Mouse (Mus musculus): ENCODE results near the gene Ccdc93.

Ccdc93 gene

GRCm38 (mm10) chr1:121511966-121512365 is 81.1 kb downstream of the Ccdc93 start:
- no peak for DNase-seq (ENCODE audit: low spot score in 2 of 2)

DNA sequence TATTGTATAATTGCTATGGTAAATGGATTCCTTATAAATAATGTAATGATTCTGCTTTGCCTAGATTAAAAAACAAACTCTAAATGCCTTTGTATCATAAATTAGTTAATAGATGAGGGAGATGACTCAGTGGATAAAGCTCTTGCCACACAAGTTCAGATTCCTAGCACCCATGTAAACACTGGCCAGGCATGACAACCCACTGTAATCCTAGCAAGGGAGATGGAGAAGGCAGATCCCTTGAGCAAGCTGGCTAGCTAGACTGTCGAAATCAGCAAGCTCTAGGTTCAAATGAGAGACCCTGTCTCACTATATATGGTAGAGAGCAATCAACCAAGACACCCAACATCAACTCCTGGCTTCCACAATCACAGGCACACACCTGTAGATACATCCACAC is 87.8 kb downstream of the Ccdc93 start:
- no peak for DNase-seq (ENCODE audit: low spot score in 2 of 2)

GRCm38 (mm10) chr1:121527061-121527460 is 96.2 kb downstream of the Ccdc93 start:
- DNase-seq (ENCODE audit: low spot score in 2 of 2): no peak

DNA sequence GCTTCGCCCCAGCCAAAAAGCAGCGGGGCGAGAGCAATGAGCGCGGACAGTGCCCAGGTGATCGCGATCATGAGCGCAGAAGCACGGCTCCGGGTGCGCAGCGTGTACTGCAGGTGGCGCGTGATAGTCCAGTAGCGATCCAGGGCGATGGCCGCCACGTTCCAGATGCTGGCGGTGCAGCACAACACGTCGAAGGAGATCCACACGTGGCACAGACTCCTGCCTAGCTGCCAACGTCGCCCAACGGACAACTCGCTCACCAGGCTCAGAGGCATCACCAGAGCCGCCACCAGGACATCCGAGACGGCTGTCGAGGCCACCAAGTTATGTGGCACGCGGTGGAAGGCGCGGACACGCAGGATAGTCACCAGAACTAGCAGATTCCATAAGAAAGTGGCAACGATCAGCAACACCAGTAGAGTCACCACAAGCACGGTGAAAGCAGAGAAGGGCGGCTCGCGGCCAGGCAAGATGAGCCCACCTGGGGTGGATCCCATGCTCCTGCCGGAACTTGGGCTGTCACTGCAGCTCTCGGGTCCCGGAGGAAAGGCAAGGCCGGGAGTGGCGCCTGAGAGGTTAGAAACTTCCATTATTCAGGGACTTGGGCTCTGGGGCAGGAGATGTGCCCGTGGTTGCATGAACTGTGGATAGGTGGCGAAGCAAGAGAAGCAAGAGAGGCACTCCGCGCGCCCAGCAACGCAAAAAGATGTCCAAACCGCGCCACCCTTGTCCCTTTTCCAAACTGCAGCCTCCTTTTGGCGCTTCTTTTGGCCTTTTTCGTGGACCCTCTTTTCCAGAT is 97.0 kb downstream of the Ccdc93 start:
- no peak for DNase-seq (ENCODE audit: low spot score in 2 of 2)

GRCm38 (mm10) chr1:121528399-121528720 is 97.5 kb downstream of the Ccdc93 start, which contains the start of gene Htr5b:
Gene Htr5b (minus strand): TSS chr1:121528465.
- DNase-seq (ENCODE audit: low spot score in 2 of 2): no peak

GRCm38 (mm10) chr1:121529286-121529685 is 98.4 kb downstream of the Ccdc93 start:
- DNase-seq (ENCODE audit: low spot score in 2 of 2): no peak

GRCm38 (mm10) chr1:121531439-121531838 is 100.6 kb downstream of the Ccdc93 start:
- DNase-seq (ENCODE audit: low spot score in 2 of 2): no peak

DNA sequence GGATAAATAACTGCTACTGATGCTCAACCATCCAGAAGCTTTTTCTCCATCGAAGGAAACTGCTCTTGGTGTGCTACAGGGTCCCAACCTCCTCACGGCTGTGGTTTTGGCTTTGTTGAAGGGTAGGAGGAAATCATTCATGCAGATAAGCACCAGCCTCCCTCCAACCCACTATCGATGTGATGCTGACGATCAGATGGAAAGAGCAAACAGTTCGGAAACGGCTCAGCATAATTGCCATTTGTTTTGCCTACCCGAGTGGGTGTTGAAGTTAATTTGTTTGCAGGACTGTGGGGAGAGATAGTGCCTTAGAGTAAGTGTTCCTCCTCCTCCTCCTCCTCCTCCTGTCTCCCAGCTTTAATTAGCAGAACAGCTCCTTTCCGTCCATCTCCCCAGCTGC is 109.5 kb downstream of the Ccdc93 start:
- DNase-seq (ENCODE audit: low spot score in 2 of 2): no peak

DNA sequence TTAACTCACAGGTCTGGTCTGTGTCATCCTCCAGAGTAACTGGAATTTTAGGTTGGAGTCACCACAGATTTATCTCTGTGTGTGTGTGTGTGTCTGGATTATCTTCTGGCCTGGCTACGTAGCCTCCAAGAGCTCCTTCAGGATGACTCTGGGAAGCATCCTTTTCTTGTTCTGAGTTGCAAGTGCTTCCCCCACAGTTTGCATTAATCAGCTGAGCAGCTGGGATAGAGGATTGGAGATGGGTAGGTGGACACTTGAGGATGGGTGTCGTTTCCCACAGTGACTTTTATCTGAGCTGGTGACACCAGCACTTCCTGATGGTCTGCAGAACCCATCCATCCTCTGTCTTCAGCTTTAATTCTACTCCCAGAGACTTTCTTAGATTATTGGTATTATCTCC is 116.0 kb downstream of the Ccdc93 start:
- DNase-seq (ENCODE audit: low spot score in 2 of 2): no peak

GRCm38 (mm10) chr1:121548667-121549066 is 117.8 kb downstream of the Ccdc93 start:
- no peak for DNase-seq (ENCODE audit: low spot score in 2 of 2)

- DNase-seq (ENCODE audit: low spot score in 2 of 2): no peak
Observed at GRCm38 (mm10) chr1:121549456-121549855, 118.6 kb downstream of the Ccdc93 start.

DNA sequence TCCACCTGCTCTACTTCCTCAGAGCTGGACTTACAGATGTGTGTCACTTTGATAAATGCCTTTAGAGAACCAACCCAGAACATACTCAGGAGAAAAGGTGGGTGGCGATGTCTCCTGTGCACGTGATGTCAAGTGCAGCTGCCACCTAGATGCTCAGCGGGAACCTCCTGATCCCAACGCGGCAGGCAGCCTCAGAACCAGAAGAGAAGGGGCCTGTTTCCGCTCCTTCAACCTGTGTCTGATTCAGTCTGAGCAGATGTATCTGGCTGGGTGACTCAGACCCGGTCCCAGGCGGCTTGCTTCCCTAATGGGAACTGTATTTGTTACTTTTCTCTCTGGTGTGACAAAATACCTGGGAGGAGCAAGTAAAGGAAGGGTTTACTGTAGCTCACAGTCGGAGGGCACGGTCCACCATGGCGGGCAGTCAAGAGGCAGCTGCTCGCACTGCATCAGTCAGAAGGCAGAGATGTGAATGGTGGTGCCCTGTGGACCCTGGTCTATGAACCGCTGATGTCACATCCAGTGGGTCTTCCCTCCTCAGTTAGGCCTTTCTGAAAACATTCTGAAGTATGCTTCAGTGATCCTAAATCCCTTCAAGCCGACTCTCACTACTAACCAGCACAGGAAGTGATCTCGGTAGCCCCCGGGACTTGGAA is 120.1 kb downstream of the Ccdc93 start:
- no peak for DNase-seq (ENCODE audit: low spot score in 2 of 2)

- DNase-seq (ENCODE audit: low spot score in 2 of 2): no peak
Observed at GRCm38 (mm10) chr1:121551457-121551835, 120.6 kb downstream of the Ccdc93 start.

Data from urinary bladder, adult 18-20 months (tissue).